Mouse (Mus musculus) CH12.LX (cell line): ENCODE results near the gene Bcor. TPM values are rescaled to one million over a fixed set of nuclear protein-coding genes. Genes with fewer than 3 reads are reported as not detected.

Source experiments
- DNase-seq: peaks from one replicate; pipeline ENCODE4 v3.0.0-alpha.2; 2013; ENCODE audit errors: extremely low read depth
- H3K27ac ChIP-seq: 2 replicates; pipeline ENCODE4 v1.5.1; 2012; ENCODE audit warnings: low read depth, mild to moderate bottlenecking, control low read depth, moderate library complexity; ENCODE audit not compliant: insufficient read depth
- H3K27me3 ChIP-seq: replicated peaks from 2 replicates; pipeline ENCODE3; 2012; ENCODE audit warnings: inconsistent platforms
- H3K36me3 ChIP-seq, 2 experiments: replicated peaks in 1 of 2; 2 replicates each; pipeline versions ENCODE3 to v1.6.1; 2012; ENCODE audit warnings: inconsistent platforms in 1 of 2, low read length in 1 of 2, mild to moderate bottlenecking in 1 of 2, mixed read lengths in 1 of 2, moderate library complexity in 1 of 2; ENCODE audit not compliant: control insufficient read depth in 1 of 2, insufficient read depth in 1 of 2
- H3K4me1 ChIP-seq, 2 experiments: 2 replicates each; pipeline ENCODE4 v1.6.1; 2012; ENCODE audit warnings: inconsistent platforms in 1 of 2, moderate library complexity in 1 of 2; ENCODE audit not compliant: insufficient read depth in 2 of 2, control insufficient read depth in 1 of 2
- H3K4me2 ChIP-seq: 2 replicates; pipeline ENCODE4 v1.6.1; 2012; ENCODE audit warnings: low read depth, mild to moderate bottlenecking, control low read depth; ENCODE audit not compliant: poor library complexity, insufficient read depth, severe bottlenecking
- H3K4me3 ChIP-seq, 3 experiments: fragments of 150-350 bp in 1 of 3; sonication (generic) in 1 of 3; replicated peaks in 1 of 3; 2 replicates each; pipeline versions ENCODE3 to v1.5.1; 2011 to 2012; ENCODE audit warnings: low read depth in 2 of 3, low read length in 2 of 3, mild to moderate bottlenecking in 2 of 3, moderate library complexity in 2 of 3, control low read depth in 1 of 3, improper control_type of control experiment in 1 of 3, inconsistent platforms in 1 of 3, mixed read lengths in 1 of 3; ENCODE audit not compliant: poor library complexity in 1 of 3
- H3K79me2 ChIP-seq: replicated peaks from 2 replicates; pipeline ENCODE4 v1.6.1; 2012; ENCODE audit warnings: mild to moderate bottlenecking, moderate library complexity; ENCODE audit not compliant: control insufficient read depth, poor library complexity, insufficient read depth, severe bottlenecking; ENCODE audit errors: extremely low read depth
- H3K9ac ChIP-seq: 2 replicates; pipeline ENCODE4 v1.6.1; 2012; ENCODE audit warnings: low read depth, mild to moderate bottlenecking, control low read depth, moderate library complexity; ENCODE audit not compliant: insufficient read depth
- H3K9me3 ChIP-seq: replicated peaks from 2 replicates; pipeline ENCODE3; 2012; ENCODE audit warnings: low read length, inconsistent platforms, mixed read lengths
- BHLHE40 ChIP-seq: IDR thresholded peaks from 2 replicates; pipeline ENCODE4 v1.6.1; 2011; ENCODE audit warnings: mild to moderate bottlenecking, low read depth, low read length, improper control_type of control experiment
- CHD2 ChIP-seq: IDR thresholded peaks from 2 replicates; pipeline ENCODE4 v1.6.1; 2011; ENCODE audit warnings: low read length, improper control_type of control experiment
- E2F4 ChIP-seq: IDR thresholded peaks from 2 replicates; pipeline ENCODE4 v1.6.1; 2011; ENCODE audit warnings: low read depth, low read length, improper control_type of control experiment; ENCODE audit not compliant: insufficient replicate concordance
- ELF1 ChIP-seq: IDR thresholded peaks from 2 replicates; pipeline ENCODE4 v1.6.1; 2014; ENCODE audit warnings: low read depth, mild to moderate bottlenecking, inconsistent platforms, low read length, improper control_type of control experiment
- ETS1 ChIP-seq: conservative IDR thresholded peaks from 2 replicates; pipeline ENCODE4 v1.6.1; 2012; ENCODE audit warnings: low read depth, mild to moderate bottlenecking, inconsistent platforms, low read length, improper control_type of control experiment, moderate library complexity
- GABPA ChIP-seq: IDR thresholded peaks from 2 replicates; pipeline ENCODE4 v1.6.1; 2012; ENCODE audit warnings: low read depth, low read length, improper control_type of control experiment, inconsistent platforms; ENCODE audit not compliant: insufficient replicate concordance
- KAT2A ChIP-seq: IDR thresholded peaks from 2 replicates; pipeline ENCODE4 v1.6.1; 2012; ENCODE audit warnings: low read length, improper control_type of control experiment, inconsistent platforms; ENCODE audit not compliant: insufficient replicate concordance
- MAX ChIP-seq: IDR thresholded peaks from 2 replicates; pipeline ENCODE4 v1.6.1; 2011; ENCODE audit warnings: low read length, improper control_type of control experiment
- MEF2A ChIP-seq: IDR thresholded peaks from 2 replicates; pipeline ENCODE4 v1.6.1; 2014; ENCODE audit warnings: low read depth, mild to moderate bottlenecking, inconsistent platforms, low read length, improper control_type of control experiment, borderline replicate concordance
- MXI1 ChIP-seq: IDR thresholded peaks from 2 replicates; pipeline ENCODE4 v1.6.1; 2011; ENCODE audit warnings: mild to moderate bottlenecking, low read depth, low read length, improper control_type of control experiment
- NRF1 ChIP-seq: IDR thresholded peaks from 2 replicates; pipeline ENCODE4 v1.6.1; 2014; ENCODE audit warnings: low read depth, mild to moderate bottlenecking, inconsistent platforms, low read length, improper control_type of control experiment, moderate library complexity
- POLR2A ChIP-seq: IDR thresholded peaks from 2 replicates; pipeline ENCODE4 v1.6.1; 2011; ENCODE audit warnings: low read depth, mild to moderate bottlenecking, improper control_type of control experiment, low read length
- POLR2AphosphoS2 ChIP-seq: IDR thresholded peaks from 2 replicates; pipeline ENCODE4 v1.6.1; 2011; ENCODE audit warnings: low read depth, low read length, improper control_type of control experiment
- RAD21 ChIP-seq: IDR thresholded peaks from 2 replicates; pipeline ENCODE4 v1.6.1; 2011; ENCODE audit warnings: low read depth, mild to moderate bottlenecking, low read length, improper control_type of control experiment, moderate library complexity
- RCOR1 ChIP-seq: conservative IDR thresholded peaks from 2 replicates; pipeline ENCODE4 v1.6.1; 2012; ENCODE audit warnings: low read depth, mild to moderate bottlenecking, inconsistent platforms, low read length, improper control_type of control experiment
- SMC3 ChIP-seq: IDR thresholded peaks from 2 replicates; pipeline ENCODE4 v1.6.1; 2011; ENCODE audit warnings: low read depth, low read length, improper control_type of control experiment
- USF1 ChIP-seq: IDR thresholded peaks from 2 replicates; pipeline ENCODE4 v1.6.1; 2014; ENCODE audit warnings: low read depth, mild to moderate bottlenecking, inconsistent platforms, low read length, improper control_type of control experiment
- ZC3H11A ChIP-seq: IDR thresholded peaks from 2 replicates; pipeline ENCODE4 v1.6.1; 2012; ENCODE audit warnings: low read depth, mild to moderate bottlenecking, inconsistent platforms, low read length, improper control_type of control experiment
- ZNF384 ChIP-seq: IDR thresholded peaks from 2 replicates; pipeline ENCODE4 v1.6.1; 2012; ENCODE audit warnings: low read depth, low read length, improper control_type of control experiment, inconsistent platforms
- dilution Hi-C: fragments of 300-500 bp; cut with MboI; formaldehyde crosslinking; loops from 2 replicates; pipeline ENCODE4 v1.14.3; 2020; ENCODE audit warnings: low sequenced_read_pairs; ENCODE audit not compliant: extremely low pct_unique_long_range_greater_than_20kb, extremely low pct_ligation_motif_present
- in situ Hi-C: fragments of 300-500 bp; cut with MboI; formaldehyde crosslinking; loops from 3 replicates; pipeline ENCODE4 v1.14.3; 2019; ENCODE audit warnings: low sequenced_read_pairs, low pct_ligation_motif_present, low pct_unique_long_range_greater_than_20kb, mixed read lengths
- polyA plus RNA-seq: library from polyadenylated mRNA; unstranded; fragments of >175 nt; gene quantifications from 2 replicates; pipeline ENCODE4 v1.2.1, GENCODE M21; 2012; ENCODE audit warnings: low read depth; ENCODE audit not compliant: insufficient read length
- total RNA-seq, 2 experiments: library from RNA; depleted of rRNA; stranded (reverse); fragments of 300-350 nt in 1 of 2; fragments of >200 nt in 1 of 2; gene quantifications; 2 replicates each; pipeline ENCODE4 v1.2.3; 2012 to 2014

Bcor gene
- total and polyA plus RNA-seq, 3 experiments: 14.3 to 41.1 (median 33.8) TPM

- H3K79me2 ChIP-seq: peaks cover 24% of the 10 kb centered on the region
- dilution Hi-C loops: no loop called here
- no peaks in the 10 kb centered on the region for H3K27me3 ChIP-seq
- no peak overlapping the region for H3K9ac ChIP-seq
- H3K27ac ChIP-seq: no peak overlapping the region
- peaks cover 6 to 21% of the 10 kb centered on the region in 2 experiments for H3K4me1 ChIP-seq
- H3K9me3 ChIP-seq: peaks cover 4% of the 10 kb centered on the region
- no peak for TF ChIP-seq CHD2
- TF ChIP-seq NRF1: no peak
- TF ChIP-seq GABPA: no peak
- no peak for TF ChIP-seq MEF2A
- TF ChIP-seq MXI1: no peak
- TF ChIP-seq E2F4: no peak
- no peak for TF ChIP-seq MAX
- TF ChIP-seq POLR2AphosphoS2: no peak
- no peak for TF ChIP-seq ZC3H11A
- TF ChIP-seq ETS1: no peak
- no peak for TF ChIP-seq BHLHE40
- TF ChIP-seq POLR2A: no peak
- no peak for TF ChIP-seq SMC3
- TF ChIP-seq RAD21: no peak
- TF ChIP-seq ELF1: no peak
- no peak for TF ChIP-seq USF1
- no peak overlapping the region for H3K4me3 ChIP-seq
- no peak for DNase-seq
- H3K4me2 ChIP-seq: no peak overlapping the region
- in situ Hi-C loops: loop anchor here (5.0 kb wide), 1 partner anchor 42 kb away; no protein-coding TSS in a partner anchor
- H3K36me3 ChIP-seq: no peaks in the 10 kb centered on the region
Measured at GRCm38 (mm10) chrX:12085290-12085689, 74.9 kb downstream of the Bcor start.

DNA sequence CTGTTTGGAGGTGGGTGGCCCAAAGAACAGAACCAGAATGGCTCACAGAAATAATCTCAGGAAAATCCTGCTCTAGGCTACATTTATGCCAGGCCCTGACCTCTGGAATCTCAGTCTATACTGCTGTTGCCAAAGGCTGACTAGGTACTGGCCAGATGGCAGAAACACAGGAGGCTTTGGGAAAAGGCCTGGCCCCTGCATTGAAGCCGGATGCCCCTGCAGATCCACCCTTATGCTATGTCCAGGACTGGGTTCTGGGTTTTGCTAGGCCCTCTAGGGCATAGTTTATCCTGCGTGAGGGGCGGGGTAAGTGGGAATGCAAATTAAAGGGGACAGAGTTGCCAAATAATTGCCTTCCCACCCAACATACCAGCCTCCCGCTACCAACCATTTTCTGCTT, 75.5 kb downstream of the Bcor start:
- peaks cover 27% of the 10 kb centered on the region for H3K79me2 ChIP-seq
- in situ Hi-C loops: loop anchor here (5.0 kb wide), 1 partner anchor 43 kb away; no protein-coding TSS in a partner anchor
- H3K27me3 ChIP-seq: no peaks in the 10 kb centered on the region
- dilution Hi-C loops: no loop called here
- H3K9me3 ChIP-seq: no peaks in the 10 kb centered on the region
- no peaks in the 10 kb centered on the region for H3K36me3 ChIP-seq
- H3K27ac ChIP-seq: no peak overlapping the region
- H3K9ac ChIP-seq: no peak overlapping the region
- H3K4me1 ChIP-seq: peaks cover 6 to 21% of the 10 kb centered on the region in 2 experiments
- TF ChIP-seq CHD2 (no peak), ZNF384 (no peak), RCOR1 (no peak), MAX (no peak), NRF1 (no peak), KAT2A (no peak)
- TF ChIP-seq, all 38 proteins: peak for 0
- Histone ChIP-seq H3K4me2 (no peak overlapping the region), H3K4me3 (no peak overlapping the region)
- DNase-seq: no peak
